Mouse (Mus musculus) mesoderm, embryonic 11.5 days (tissue): Measurements from ENCODE around the gene Cdc42ep4.

Source experiments
- DNase-seq: peaks from one replicate; pipeline ENCODE4 v3.0.0-alpha.2; 2012; ENCODE audit warnings: low read depth, low spot score

Cdc42ep4 gene

GRCm38 (mm10) chr11:113722405-113723090 is 29.1 kb downstream of the Cdc42ep4 start:
- no peak for DNase-seq

- no peak for DNase-seq
Observed at GRCm38 (mm10) chr11:113717767-113718424, 33.8 kb downstream of the Cdc42ep4 start.

GRCm38 (mm10) chr11:113716132-113716531 is 35.5 kb downstream of the Cdc42ep4 start:
- no peak for DNase-seq

- DNase-seq, result no peak
Observed at GRCm38 (mm10) chr11:113715078-113715674, 36.5 kb downstream of the Cdc42ep4 start.

- DNase-seq, result no peak
Observed at GRCm38 (mm10) chr11:113711061-113711460, 40.6 kb downstream of the Cdc42ep4 start.

GRCm38 (mm10) chr11:113710257-113710777 is 41.4 kb downstream of the Cdc42ep4 start:
- DNase-seq, result no peak

- DNase-seq, result peak; percentile 77
Observed at GRCm38 (mm10) chr11:113709731-113710256, 41.9 kb downstream of the Cdc42ep4 start, which contains the start of gene Cpsf4l. Cpsf4l (minus strand) TSS chr11:113710017.

GRCm38 (mm10) chr11:113709272-113709671 is 42.4 kb downstream of the Cdc42ep4 start:
- DNase-seq, result no peak

GRCm38 (mm10) chr11:113708629-113709213 is 43.0 kb downstream of the Cdc42ep4 start:
- no peak for DNase-seq

GRCm38 (mm10) chr11:113705966-113706652 is 45.6 kb downstream of the Cdc42ep4 start:
- no peak for DNase-seq

GRCm38 (mm10) chr11:113703758-113704157 is 47.9 kb downstream of the Cdc42ep4 start:
- peak; percentile 81 for DNase-seq

GRCm38 (mm10) chr11:113699643-113700042 is 52.0 kb downstream of the Cdc42ep4 start:
- DNase-seq, result no peak

GRCm38 (mm10) chr11:113698013-113698545 is 53.6 kb downstream of the Cdc42ep4 start:
- DNase-seq, result no peak

- DNase-seq, result no peak
Observed at GRCm38 (mm10) chr11:113697571-113697970, 54.1 kb downstream of the Cdc42ep4 start.

- no peak for DNase-seq
Observed at GRCm38 (mm10) chr11:113691851-113692250, 59.8 kb downstream of the Cdc42ep4 start.

- DNase-seq, result no peak
Observed at GRCm38 (mm10) chr11:113691318-113691717, 60.4 kb downstream of the Cdc42ep4 start.

GRCm38 (mm10) chr11:113690506-113690905 is 61.2 kb downstream of the Cdc42ep4 start:
- no peak for DNase-seq

- DNase-seq, result peak; percentile 61
Observed at GRCm38 (mm10) chr11:113687031-113687430, 64.7 kb downstream of the Cdc42ep4 start.

- no peak for DNase-seq
Observed at GRCm38 (mm10) chr11:113684707-113685426, 66.8 kb downstream of the Cdc42ep4 start.
